Mouse (Mus musculus) E14TG2a.4 (cell line): ENCODE measurements around the gene Rcan1.

Experiments
- H3K27me3 ChIP-seq: 2 replicates; pipeline ENCODE4 v1.6.1; 2014; ENCODE audit warnings: low read length, control low read depth; ENCODE audit not compliant: insufficient read depth
- H3K36me3 ChIP-seq: 2 replicates; pipeline ENCODE4 v1.6.1; 2014; ENCODE audit warnings: low read length, control low read depth; ENCODE audit not compliant: insufficient read depth
- H3K4me1 ChIP-seq: replicated peaks from 2 replicates; pipeline ENCODE4 v1.6.1; 2014; ENCODE audit warnings: low read depth, low read length, control low read depth
- H3K4me3 ChIP-seq: replicated peaks from 2 replicates; pipeline ENCODE4 v1.5.1; 2014; ENCODE audit warnings: mild to moderate bottlenecking, low read length
- H3K9me3 ChIP-seq: 2 replicates; pipeline ENCODE4 v1.6.1; 2014; ENCODE audit warnings: low read length, control low read depth
- CTCF ChIP-seq: conservative IDR thresholded peaks from 2 replicates; pipeline ENCODE4 v1.5.1; 2014; ENCODE audit warnings: low read length
- NANOG ChIP-seq: IDR thresholded peaks from 2 replicates; pipeline ENCODE4 v1.6.1; 2014; ENCODE audit warnings: borderline replicate concordance, low read length, mixed read lengths
- POU5F1 ChIP-seq: IDR thresholded peaks from 2 replicates; pipeline ENCODE4 v1.6.1; 2014; ENCODE audit warnings: low read length, borderline replicate concordance

Rcan1 gene

GRCm38 (mm10) chr16:92360711-92361110 lies 110.0 kb downstream of the Rcan1 start:
- Histone ChIP-seq H3K9me3 (no peaks in the 10 kb centered on the region), H3K36me3 (no peaks in the 10 kb centered on the region), H3K27me3 (peaks cover 41% of the 10 kb centered on the region), H3K4me1 (peaks cover 19% of the 10 kb centered on the region), H3K4me3 (no peak overlapping the region)
- TF ChIP-seq POU5F1 (no peak), NANOG (no peak), CTCF (no peak)

DNA sequence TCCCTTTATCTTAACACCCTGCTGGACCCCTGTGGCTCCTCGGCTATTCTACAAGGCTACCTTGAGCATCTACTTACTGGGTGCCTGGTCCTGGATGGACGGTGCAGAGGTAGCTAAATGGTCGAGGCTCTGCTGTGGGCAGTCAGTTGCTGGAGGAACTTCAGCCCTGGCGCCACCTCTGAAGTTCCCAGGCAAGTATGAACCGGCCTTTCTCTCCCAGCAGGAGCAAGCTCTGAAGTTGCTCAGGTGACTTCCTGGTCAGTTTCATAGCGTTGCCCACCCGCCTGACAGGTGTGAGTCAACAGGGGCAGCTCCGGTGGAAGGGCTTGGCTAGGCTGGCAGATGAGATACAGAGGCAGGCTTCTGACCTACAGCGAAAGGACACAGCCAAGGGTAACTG lies 111.4 kb downstream of the Rcan1 start, which contains the start of gene Kcne1:
Gene Kcne1, minus strand, starts transcription at position 240 of the 400 bp plus-strand sequence.
- TF ChIP-seq NANOG: no peak
- Histone ChIP-seq H3K27me3 (peaks cover 44% of the 10 kb centered on the region), H3K36me3 (no peaks in the 10 kb centered on the region), H3K9me3 (no peaks in the 10 kb centered on the region), H3K4me3 (peak within 1 kb of the TSS; percentile 35; the same call in 1 of the 2 replicates), H3K4me1 (peaks cover 20% of the 10 kb centered on the region)

- Histone ChIP-seq H3K4me1 (peaks cover 20% of the 10 kb centered on the region), H3K9me3 (no peaks in the 10 kb centered on the region), H3K4me3 (peak overlapping the region; percentile 35; the same call in 1 of the 2 replicates), H3K36me3 (no peaks in the 10 kb centered on the region), H3K27me3 (peaks cover 45% of the 10 kb centered on the region)
- TF ChIP-seq POU5F1 (no peak), CTCF (no peak), NANOG (no peak)
Measured at GRCm38 (mm10) chr16:92358734-92359133, 111.9 kb downstream of the Rcan1 start.

- TF ChIP-seq POU5F1: no peak
- no peak for TF ChIP-seq NANOG
- no peak for TF ChIP-seq CTCF
- no peaks in the 10 kb centered on the region for H3K36me3 ChIP-seq
- H3K4me3 ChIP-seq: no peak overlapping the region
- H3K4me1 ChIP-seq: peaks cover 20% of the 10 kb centered on the region
- no peaks in the 10 kb centered on the region for H3K9me3 ChIP-seq
- peaks cover 52% of the 10 kb centered on the region for H3K27me3 ChIP-seq
Measured at GRCm38 (mm10) chr16:92357566-92357965, 113.1 kb downstream of the Rcan1 start.

DNA sequence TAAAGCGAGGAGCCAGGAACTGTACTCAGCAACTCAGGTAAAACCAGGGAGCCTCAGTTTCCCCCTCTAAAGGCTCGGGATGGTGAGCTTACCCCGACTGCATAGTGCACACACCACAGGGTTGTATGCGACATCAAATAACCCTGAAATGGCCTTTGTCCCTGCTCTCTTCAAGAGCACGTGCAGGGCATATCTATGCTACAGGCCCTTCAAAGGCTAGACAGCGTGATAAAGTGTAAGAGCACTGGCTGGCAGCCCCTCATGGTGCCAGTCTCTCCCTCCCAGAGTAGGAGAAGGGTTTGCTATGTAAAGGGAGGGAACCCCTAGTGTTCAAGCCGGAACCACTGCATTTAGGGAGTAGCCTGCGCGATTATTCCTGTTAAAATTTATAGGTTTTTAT lies 113.6 kb downstream of the Rcan1 start:
- peaks cover 55% of the 10 kb centered on the region for H3K27me3 ChIP-seq
- H3K4me3 ChIP-seq: no peak overlapping the region
- no peaks in the 10 kb centered on the region for H3K9me3 ChIP-seq
- H3K36me3 ChIP-seq: no peaks in the 10 kb centered on the region
- peaks cover 20% of the 10 kb centered on the region for H3K4me1 ChIP-seq
- TF ChIP-seq POU5F1 (no peak), CTCF (no peak), NANOG (no peak)

GRCm38 (mm10) chr16:92355982-92356381 lies 114.7 kb downstream of the Rcan1 start:
- Histone ChIP-seq H3K27me3 (peaks cover 61% of the 10 kb centered on the region), H3K4me1 (peaks cover 20% of the 10 kb centered on the region), H3K36me3 (no peaks in the 10 kb centered on the region), H3K9me3 (no peaks in the 10 kb centered on the region), H3K4me3 (no peak overlapping the region)
- TF ChIP-seq CTCF (no peak), NANOG (no peak), POU5F1 (no peak)

GRCm38 (mm10) chr16:92355366-92355765 lies 115.3 kb downstream of the Rcan1 start:
- H3K27me3 ChIP-seq: peaks cover 61% of the 10 kb centered on the region
- H3K4me1 ChIP-seq: peaks cover 20% of the 10 kb centered on the region

GRCm38 (mm10) chr16:92353897-92354296 lies 116.8 kb downstream of the Rcan1 start:
- no peak for TF ChIP-seq POU5F1
- no peak for TF ChIP-seq NANOG
- TF ChIP-seq CTCF: no peak
- Histone ChIP-seq H3K4me1 (peaks cover 16% of the 10 kb centered on the region), H3K27me3 (peaks cover 70% of the 10 kb centered on the region), H3K4me3 (no peak overlapping the region), H3K9me3 (no peaks in the 10 kb centered on the region), H3K36me3 (no peaks in the 10 kb centered on the region)

More at GRCm38 (mm10) chr16:92355366-92355765, 115.3 kb downstream of the Rcan1 start:
- TF ChIP-seq POU5F1 (no peak), CTCF (no peak), NANOG (no peak)
- H3K9me3 ChIP-seq: no peaks in the 10 kb centered on the region
- H3K36me3 ChIP-seq: no peaks in the 10 kb centered on the region
- H3K4me3 ChIP-seq: no peak overlapping the region

DNA sequence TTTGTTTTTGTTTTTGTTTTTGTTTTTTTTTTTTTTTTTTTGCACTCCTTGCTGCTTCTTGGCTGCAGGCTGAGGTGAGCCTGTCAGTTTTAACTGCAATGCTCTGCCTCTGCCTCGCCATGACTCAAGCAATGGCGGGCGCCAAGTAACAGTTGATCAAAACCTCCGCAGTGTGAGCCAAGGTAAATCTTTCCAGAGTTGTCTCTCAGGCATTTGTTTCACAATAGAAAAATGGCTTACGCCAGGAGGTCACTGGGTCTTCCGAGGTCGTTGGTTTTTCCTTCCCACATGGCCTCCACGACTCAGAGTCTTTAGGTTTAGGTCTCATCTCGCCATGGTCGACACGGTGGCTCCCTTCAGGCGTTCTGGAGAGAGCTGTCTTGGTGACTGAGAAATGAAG lies 117.4 kb downstream of the Rcan1 start:
- no peaks in the 10 kb centered on the region for H3K36me3 ChIP-seq
- H3K4me3 ChIP-seq: no peak overlapping the region
- H3K4me1 ChIP-seq: peaks cover 18% of the 10 kb centered on the region
- TF ChIP-seq POU5F1 (no peak), CTCF (no peak), NANOG (no peak)
- no peaks in the 10 kb centered on the region for H3K9me3 ChIP-seq
- peaks cover 74% of the 10 kb centered on the region for H3K27me3 ChIP-seq
